Mouse (Mus musculus) stomach, postnatal 0 days (tissue): ENCODE data around the gene Plgrkt. TPM values are rescaled to one million over a fixed set of nuclear protein-coding genes. Genes with fewer than 3 reads are reported as not detected.

Experiments
- ATAC-seq: fragments of 200-750 bp; cut with Nextera tagmentation; 2 replicates; pipeline ENCODE4 v1.8.0; 2017; ENCODE audit not compliant: low FRiP score, low TSS enrichment
- DNase-seq: peaks from one replicate; pipeline ENCODE4 v3.0.0-alpha.2; 2016; ENCODE audit warnings: low spot score
- H3K27ac ChIP-seq: fragments of 300-500 bp; sonication (generic); replicated peaks from 2 replicates; pipeline ENCODE4 v1.5.1; 2014; ENCODE audit warnings: mild to moderate bottlenecking, control low read depth
- H3K27me3 ChIP-seq: fragments of 300-500 bp; sonication (generic); 2 replicates; pipeline ENCODE4 v1.6.1; 2014; ENCODE audit warnings: low read length; ENCODE audit not compliant: control insufficient read depth, insufficient read depth
- H3K36me3 ChIP-seq: fragments of 300-500 bp; sonication (generic); 2 replicates; pipeline ENCODE4 v1.6.1; 2014; ENCODE audit warnings: low read length, mixed read lengths; ENCODE audit not compliant: control insufficient read depth, insufficient read depth
- H3K4me1 ChIP-seq: fragments of 300-500 bp; sonication (generic); replicated peaks from 2 replicates; pipeline ENCODE4 v1.6.1; 2014; ENCODE audit warnings: antibody characterized with exemption; ENCODE audit not compliant: control insufficient read depth, insufficient read depth
- H3K4me2 ChIP-seq: fragments of 300-500 bp; sonication (generic); replicated peaks from 2 replicates; pipeline ENCODE4 v1.6.1; 2014; ENCODE audit warnings: low read depth, mild to moderate bottlenecking, control low read depth, moderate library complexity
- H3K4me3 ChIP-seq: fragments of 300-500 bp; sonication (generic); 2 replicates; pipeline ENCODE4 v1.5.1; 2014; ENCODE audit warnings: low read depth, low read length, control low read depth
- H3K9ac ChIP-seq: fragments of 300-500 bp; sonication (generic); 2 replicates; pipeline ENCODE4 v1.6.1; 2014; ENCODE audit warnings: mild to moderate bottlenecking, low read length, control low read depth, mixed read lengths
- H3K9me3 ChIP-seq: fragments of 300-500 bp; sonication (generic); 2 replicates; pipeline ENCODE4 v1.6.1; 2016; ENCODE audit warnings: low read length; ENCODE audit not compliant: control insufficient read depth
- CTCF ChIP-seq: IDR thresholded peaks from 2 replicates; pipeline ENCODE4 v1.5.1; 2016; ENCODE audit warnings: antibody characterized with exemption, low read depth, mild to moderate bottlenecking, moderate library complexity
- EP300 ChIP-seq: optimal IDR thresholded peaks from 2 replicates; pipeline ENCODE3; 2016; ENCODE audit warnings: antibody characterized with exemption
- WGBS: fragments of 180-500 bp; shearing (Covaris S2); extraction: QIAGEN DNeasy Blood & Tissue Kit; methylation state at CpG from one replicate; pipeline ENCODE4 v1.1.7; 2014; 5-methylcytosine and 5-hydroxymethylcytosine counted together
- polyA plus RNA-seq: library from polyadenylated mRNA; unstranded; fragments of >200 nt; fragmentation: Nextera tagmentation; extraction: Ambion mirVana; gene quantifications from 2 replicates; pipeline ENCODE4 v1.2.1, GENCODE M21; 2015

Plgrkt gene
- polyA plus RNA-seq, 1 experiment from 2014 or later = 169 TPM

DNA sequence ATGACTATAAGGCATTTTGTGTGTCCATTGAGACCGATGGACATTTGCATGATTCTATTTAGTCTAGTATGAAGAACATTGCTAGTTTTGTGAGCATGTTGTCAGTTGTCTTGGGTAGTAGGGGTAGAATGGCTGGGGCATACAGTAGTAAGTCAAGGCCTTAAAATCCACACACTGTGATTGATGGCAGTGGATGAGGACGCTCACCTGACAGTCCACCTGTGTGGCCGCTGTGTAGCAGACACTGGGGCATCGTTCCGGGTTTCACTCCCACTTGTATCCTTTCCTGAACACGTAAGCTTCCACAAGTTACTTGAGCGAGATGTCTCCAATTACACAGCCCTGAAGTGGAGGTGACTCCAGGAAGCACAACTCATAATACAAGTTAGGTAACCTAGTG, 3.6 kb downstream of the Plgrkt start:
- H3K27ac ChIP-seq = no peak overlapping the region
- 89% methylated on average over 7 of the region's 7 CpGs for WGBS
- H3K4me1 ChIP-seq = peaks cover 2% of the 10 kb centered on the region; the same call in 1 of the 2 replicates
- no peak overlapping the region for H3K4me3 ChIP-seq
- H3K36me3 ChIP-seq = peaks cover 3% of the 10 kb centered on the region; the same call in 1 of the 2 replicates
- H3K9me3 ChIP-seq = no peaks in the 10 kb centered on the region
- DNase-seq = no peak
- H3K9ac ChIP-seq = no peak overlapping the region
- H3K4me2 ChIP-seq = no peak overlapping the region
- ATAC-seq = no peak
- TF ChIP-seq CTCF = no peak
- no peak for TF ChIP-seq EP300
- no peaks in the 10 kb centered on the region for H3K27me3 ChIP-seq

DNA sequence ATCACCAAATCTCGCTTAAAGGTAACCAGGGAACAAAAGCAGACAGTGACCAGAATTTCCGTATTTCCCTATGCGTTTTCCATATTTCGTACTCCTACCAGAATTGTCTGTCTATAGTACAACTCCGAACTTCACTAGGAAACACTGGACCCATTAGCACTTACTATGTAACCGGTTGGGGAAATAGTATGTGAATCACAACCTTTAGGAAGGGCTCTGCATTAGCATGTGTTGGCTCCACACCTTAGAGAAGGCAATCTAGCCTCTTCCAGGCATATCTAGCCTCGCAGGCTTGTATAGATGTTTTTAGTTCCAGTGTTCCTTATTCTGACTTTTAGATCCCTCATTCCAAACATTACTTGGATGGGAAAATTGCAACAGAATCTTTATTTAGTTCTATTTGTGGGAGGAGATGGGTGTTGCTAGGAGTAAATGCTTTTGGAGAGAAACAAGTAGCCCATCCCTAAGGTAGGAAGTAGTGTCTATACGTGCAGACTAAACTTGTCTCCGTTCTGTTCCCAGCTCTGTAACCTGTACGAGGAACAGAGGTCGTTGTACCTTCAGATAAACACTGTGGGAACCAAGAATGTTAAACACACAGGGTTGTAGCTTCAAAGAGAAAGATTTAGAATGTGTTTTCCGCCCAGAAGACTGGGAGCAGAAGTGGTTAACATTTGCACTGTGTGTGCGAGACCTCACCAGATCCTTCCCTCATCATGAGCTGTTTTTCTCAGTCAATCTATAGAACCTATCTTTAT, 4.8 kb downstream of the Plgrkt start:
- no peaks in the 10 kb centered on the region for H3K9me3 ChIP-seq
- peaks cover 2% of the 10 kb centered on the region; the same call in 1 of the 2 replicates for H3K4me1 ChIP-seq
- H3K4me3 ChIP-seq = peak overlapping the region; percentile 63
- DNase-seq (no peak), ATAC-seq (no peak)
- no peaks in the 10 kb centered on the region for H3K27me3 ChIP-seq
- H3K9ac ChIP-seq = peak overlapping the region; percentile 76; the same call in 1 of the 2 replicates
- TF ChIP-seq CTCF (no peak), EP300 (no peak)
- H3K4me2 ChIP-seq = peak overlapping the region; percentile 86
- peak overlapping the region; percentile 49; the same call in 1 of the 2 replicates for H3K27ac ChIP-seq
- 27% methylated on average over 13 of the region's 13 CpGs for WGBS
- H3K36me3 ChIP-seq = peaks cover 3% of the 10 kb centered on the region; the same call in 1 of the 2 replicates

DNA sequence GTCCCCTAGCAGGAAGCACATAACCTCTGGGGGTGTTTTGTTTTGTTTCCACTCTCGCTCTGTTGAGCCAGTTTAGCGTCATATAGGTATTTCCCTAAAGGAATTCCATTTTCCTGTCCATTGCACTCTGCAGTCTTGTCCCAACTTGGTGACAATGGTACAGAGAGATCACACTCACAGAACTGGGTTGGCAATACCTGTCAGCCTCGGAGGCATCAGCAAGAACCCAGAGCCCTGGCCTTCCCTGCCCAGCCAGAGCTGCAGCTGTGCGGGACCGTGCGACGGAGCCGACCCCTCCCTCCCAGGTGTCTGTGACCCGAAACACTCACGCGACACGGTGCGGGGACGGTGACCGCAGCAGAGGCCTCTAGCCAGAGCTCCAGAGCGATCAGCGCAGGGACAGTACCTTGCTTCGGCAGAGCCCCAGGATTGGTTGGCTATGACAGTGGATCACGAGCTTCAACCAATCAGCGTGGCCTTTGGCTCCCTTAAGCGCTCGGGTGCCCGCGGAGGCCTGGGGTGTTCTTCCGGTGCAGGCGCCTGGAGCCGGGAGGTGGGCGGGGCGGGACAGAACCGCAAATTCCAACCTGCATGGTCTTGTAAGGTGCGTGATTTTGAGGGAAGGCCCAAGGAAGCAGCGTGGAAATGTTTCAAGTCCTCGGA, 5.6 kb downstream of the Plgrkt start:
- WGBS = 1% methylated on average over 33 of the region's 33 CpGs
- TF ChIP-seq EP300 = no peak
- TF ChIP-seq CTCF = no peak
- Histone ChIP-seq H3K36me3 (peaks cover 3% of the 10 kb centered on the region; the same call in 1 of the 2 replicates), H3K4me2 (peak overlapping the region; percentile 86), H3K4me1 (peaks cover 2% of the 10 kb centered on the region; the same call in 1 of the 2 replicates), H3K27me3 (no peaks in the 10 kb centered on the region), H3K4me3 (peak overlapping the region; percentile 63), H3K9me3 (no peaks in the 10 kb centered on the region), H3K9ac (peak overlapping the region; percentile 76), H3K27ac (peak overlapping the region; percentile 71)
- DNase-seq (peak; percentile 89), ATAC-seq (peak; percentile 96)

DNA sequence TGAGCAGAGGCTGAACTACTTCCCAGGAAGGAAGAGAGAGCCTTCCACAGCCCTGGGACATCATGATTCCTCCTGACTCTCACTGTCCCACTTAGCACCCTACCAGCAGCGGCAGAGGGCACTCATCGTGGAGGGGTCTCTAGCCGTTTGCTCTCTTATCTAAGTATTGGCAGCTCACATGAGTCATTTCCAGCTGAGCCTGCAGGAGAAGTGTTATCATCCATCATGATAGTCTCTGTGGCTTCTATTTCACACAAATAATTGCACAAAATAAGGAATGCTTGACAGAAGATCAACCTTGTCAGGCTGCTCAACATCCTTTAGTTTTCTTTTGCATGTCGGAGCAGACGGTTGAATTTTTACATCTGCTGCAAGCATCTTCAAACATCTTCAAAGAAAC, 6.9 kb downstream of the Plgrkt start:
- Histone ChIP-seq H3K9ac (no peak overlapping the region), H3K9me3 (no peaks in the 10 kb centered on the region), H3K36me3 (peaks cover 3% of the 10 kb centered on the region; the same call in 1 of the 2 replicates), H3K4me1 (peaks cover 2% of the 10 kb centered on the region; the same call in 1 of the 2 replicates), H3K27ac (no peak overlapping the region), H3K4me2 (no peak overlapping the region), H3K27me3 (no peaks in the 10 kb centered on the region), H3K4me3 (no peak overlapping the region)
- TF ChIP-seq CTCF = no peak
- TF ChIP-seq EP300 = no peak
- DNase-seq (no peak), ATAC-seq (no peak)
- 62% methylated on average over 5 of the region's 5 CpGs for WGBS

DNA sequence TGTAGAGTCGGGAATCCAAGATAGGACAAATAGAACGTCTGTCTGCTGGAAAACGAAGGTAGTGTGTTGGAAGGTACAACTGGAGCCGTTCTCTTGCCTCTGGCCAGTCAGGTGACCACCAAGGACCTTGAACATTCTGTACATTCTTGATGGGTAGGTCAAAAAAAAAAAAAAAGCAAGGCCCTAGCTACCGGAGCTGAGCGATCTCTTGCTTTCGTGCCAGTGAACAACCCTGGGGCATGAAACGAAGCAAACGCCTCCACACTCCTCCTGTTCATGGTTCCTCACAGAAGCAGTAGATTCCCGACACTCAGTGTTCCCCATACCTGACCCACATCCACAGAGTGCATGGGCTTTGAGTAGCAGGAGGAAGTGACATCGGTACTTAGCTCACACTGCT, 10.9 kb downstream of the Plgrkt start:
- no peak for DNase-seq
- WGBS = 81% methylated on average over 11 of the region's 11 CpGs
- no peak for ATAC-seq
- H3K27me3 ChIP-seq = no peaks in the 10 kb centered on the region
- no peak overlapping the region for H3K4me2 ChIP-seq
- H3K9ac ChIP-seq = no peak overlapping the region
- no peaks in the 10 kb centered on the region for H3K9me3 ChIP-seq
- H3K4me1 ChIP-seq = peaks cover 1% of the 10 kb centered on the region; the same call in 1 of the 2 replicates
- H3K36me3 ChIP-seq = peaks cover 3% of the 10 kb centered on the region; the same call in 1 of the 2 replicates
- H3K27ac ChIP-seq = no peak overlapping the region
- no peak overlapping the region for H3K4me3 ChIP-seq
- no peak for TF ChIP-seq EP300
- no peak for TF ChIP-seq CTCF
